Mouse (Mus musculus): Measurements from ENCODE around the gene 4930415O20Rik. TPM values are rescaled to one million over a fixed set of nuclear protein-coding genes. Genes with fewer than 3 reads are reported as not detected.
"Not testable (repeated sequence)": the region's sequence is repeated elsewhere in the genome, so short reads cannot be mapped to it uniquely, and the experiment has no call there.

4930415O20Rik gene
- polyA plus RNA-seq, 1 experiment from 2014 or later: not detected

GRCm38 (mm10) chr15:98579795-98580464 is 9.1 kb downstream of the 4930415O20Rik start:
- Histone ChIP-seq H3K9me3 (ENCODE audit: control insufficient read depth, low read length) (no peaks in the 10 kb centered on the region), H3K4me1 (replicated peaks; ENCODE audit: control insufficient read depth, insufficient read depth, low read length) (no peaks in the 10 kb centered on the region), H3K4me3 (ENCODE audit: low read length) (no peak overlapping the region), H3K36me3 (ENCODE audit: control insufficient read depth, insufficient read depth, low read length) (no peaks in the 10 kb centered on the region), H3K27ac (ENCODE audit: low read length) (no peak overlapping the region), H3K9ac (ENCODE audit: low read length) (no peak overlapping the region), H3K27me3 (ENCODE audit: control insufficient read depth, insufficient read depth, low read depth, low read length) (no peaks in the 10 kb centered on the region), H3K4me2 (ENCODE audit: low read depth, low read length) (no peak overlapping the region)
- 34% methylated on average over 5 of the region's 5 CpGs for WGBS
- peak; percentile 85 for ATAC-seq (ENCODE audit: low read depth)

- WGBS: 69% methylated on average over 8 of the region's 8 CpGs
- no peak for ATAC-seq (ENCODE audit: low read depth)
- Histone ChIP-seq H3K9me3 (ENCODE audit: control insufficient read depth, low read length) (no peaks in the 10 kb centered on the region), H3K4me2 (ENCODE audit: low read depth, low read length) (no peak overlapping the region), H3K4me3 (ENCODE audit: low read length) (no peak overlapping the region), H3K27ac (ENCODE audit: low read length) (no peak overlapping the region), H3K9ac (ENCODE audit: low read length) (no peak overlapping the region), H3K27me3 (ENCODE audit: control insufficient read depth, insufficient read depth, low read depth, low read length) (no peaks in the 10 kb centered on the region), H3K4me1 (replicated peaks; ENCODE audit: control insufficient read depth, insufficient read depth, low read length) (no peaks in the 10 kb centered on the region), H3K36me3 (ENCODE audit: control insufficient read depth, insufficient read depth, low read length) (no peaks in the 10 kb centered on the region)
Measured at GRCm38 (mm10) chr15:98582410-98582809, 11.6 kb downstream of the 4930415O20Rik start.

DNA sequence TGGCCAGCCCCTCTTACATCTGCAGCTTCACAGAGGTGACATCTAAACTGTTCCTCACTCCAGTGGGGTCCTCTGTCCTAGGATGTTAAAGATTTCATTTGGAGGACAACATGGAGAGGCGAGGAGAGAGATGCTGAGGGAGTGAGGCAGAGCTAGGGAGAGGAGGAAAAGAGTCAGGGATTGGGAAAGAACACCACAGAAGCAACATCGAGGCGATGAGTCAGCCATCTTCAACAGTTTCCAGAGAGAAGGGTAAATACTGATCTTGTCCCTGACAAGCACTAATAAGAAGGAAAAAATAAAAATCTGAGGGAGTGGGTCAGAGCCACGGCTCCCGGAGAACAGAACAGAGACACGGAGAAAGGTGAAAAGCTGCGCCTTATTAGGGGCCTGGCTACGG is 12.2 kb downstream of the 4930415O20Rik start:
- Histone ChIP-seq H3K4me2 (ENCODE audit: low read depth, low read length) (no peak overlapping the region), H3K4me1 (replicated peaks; ENCODE audit: control insufficient read depth, insufficient read depth, low read length) (no peaks in the 10 kb centered on the region), H3K27ac (ENCODE audit: low read length) (no peak overlapping the region), H3K9me3 (ENCODE audit: control insufficient read depth, low read length) (no peaks in the 10 kb centered on the region), H3K9ac (ENCODE audit: low read length) (no peak overlapping the region), H3K36me3 (ENCODE audit: control insufficient read depth, insufficient read depth, low read length) (no peaks in the 10 kb centered on the region), H3K4me3 (ENCODE audit: low read length) (no peak overlapping the region), H3K27me3 (ENCODE audit: control insufficient read depth, insufficient read depth, low read depth, low read length) (no peaks in the 10 kb centered on the region)
- 65% methylated on average over 8 of the region's 8 CpGs for WGBS
- ATAC-seq (ENCODE audit: low read depth): no peak

GRCm38 (mm10) chr15:98585421-98585820 is 14.6 kb downstream of the 4930415O20Rik start:
- H3K27ac ChIP-seq (ENCODE audit: low read length): no peak overlapping the region
- peaks cover 7% of the 10 kb centered on the region; the same call in 1 of the 2 replicates for H3K36me3 ChIP-seq (ENCODE audit: control insufficient read depth, insufficient read depth, low read length)
- H3K4me2 ChIP-seq (ENCODE audit: low read depth, low read length): no peak overlapping the region
- H3K9me3 ChIP-seq (ENCODE audit: control insufficient read depth, low read length): no peaks in the 10 kb centered on the region
- no peaks in the 10 kb centered on the region for H3K27me3 ChIP-seq (ENCODE audit: control insufficient read depth, insufficient read depth, low read depth, low read length)
- ATAC-seq (ENCODE audit: low read depth): no peak
- no peaks in the 10 kb centered on the region for H3K4me1 ChIP-seq (replicated peaks; ENCODE audit: control insufficient read depth, insufficient read depth, low read length)
- H3K9ac ChIP-seq (ENCODE audit: low read length): no peak overlapping the region
- 26% methylated on average over 7 of the region's 7 CpGs for WGBS
- no peak overlapping the region for H3K4me3 ChIP-seq (ENCODE audit: low read length)

DNA sequence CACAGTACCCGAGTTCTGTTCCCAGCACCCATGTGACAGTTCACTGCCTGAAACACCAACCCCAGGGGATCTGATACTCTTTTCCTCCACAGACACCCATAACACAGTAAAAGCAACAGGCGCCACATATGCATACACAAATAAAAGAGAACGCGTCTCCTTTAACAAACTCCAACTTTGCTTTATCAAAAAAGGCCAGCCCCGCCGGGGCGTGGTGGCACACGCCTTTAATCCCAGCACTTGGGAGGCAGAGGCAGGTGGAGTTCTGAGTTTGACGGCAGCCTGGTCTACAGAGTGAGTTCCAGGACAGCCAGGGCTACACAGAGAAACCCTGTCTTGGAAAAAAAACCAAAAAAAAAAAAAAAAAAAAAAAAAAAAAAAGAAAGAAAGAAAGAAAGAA is 15.3 kb downstream of the 4930415O20Rik start:
- 55% methylated on average over 9 of the region's 9 CpGs for WGBS
- not testable (repeated sequence) for H3K27me3 ChIP-seq (ENCODE audit: control insufficient read depth, insufficient read depth, low read depth, low read length); H3K27ac ChIP-seq (ENCODE audit: low read length); ATAC-seq (ENCODE audit: low read depth); H3K9me3 ChIP-seq (ENCODE audit: control insufficient read depth, low read length); H3K36me3 ChIP-seq (ENCODE audit: control insufficient read depth, insufficient read depth, low read length); H3K4me1 ChIP-seq (replicated peaks; ENCODE audit: control insufficient read depth, insufficient read depth, low read length); H3K9ac ChIP-seq (ENCODE audit: low read length); H3K4me2 ChIP-seq (ENCODE audit: low read depth, low read length); H3K4me3 ChIP-seq (ENCODE audit: low read length)

DNA sequence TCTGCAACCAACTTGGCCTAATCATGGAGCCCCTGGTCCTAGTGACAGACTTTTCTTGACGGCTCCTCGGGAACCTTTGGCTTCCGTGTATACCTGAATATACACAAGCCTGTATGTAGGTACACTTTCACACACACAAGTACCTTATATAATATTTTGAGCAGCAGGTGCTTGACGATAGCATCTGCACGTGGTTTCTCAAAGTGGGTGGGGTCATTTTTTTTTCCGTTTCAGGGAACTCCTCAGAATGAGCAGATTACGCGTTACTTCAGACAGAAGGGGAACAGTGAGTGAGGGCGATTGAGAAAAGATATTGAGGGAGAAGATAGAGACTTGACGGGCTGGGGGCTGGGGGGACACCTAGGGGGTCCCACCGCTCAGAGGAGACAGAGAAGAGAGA is 16.9 kb downstream of the 4930415O20Rik start:
- Histone ChIP-seq H3K36me3 (ENCODE audit: control insufficient read depth, insufficient read depth, low read length) (peaks cover 16% of the 10 kb centered on the region), H3K4me1 (replicated peaks; ENCODE audit: control insufficient read depth, insufficient read depth, low read length) (no peaks in the 10 kb centered on the region), H3K4me3 (ENCODE audit: low read length) (no peak overlapping the region), H3K27me3 (ENCODE audit: control insufficient read depth, insufficient read depth, low read depth, low read length) (no peaks in the 10 kb centered on the region), H3K9ac (ENCODE audit: low read length) (no peak overlapping the region), H3K27ac (ENCODE audit: low read length) (no peak overlapping the region), H3K9me3 (ENCODE audit: control insufficient read depth, low read length) (no peaks in the 10 kb centered on the region), H3K4me2 (ENCODE audit: low read depth, low read length) (no peak overlapping the region)
- WGBS: 80% methylated on average over 11 of the region's 11 CpGs
- no peak for ATAC-seq (ENCODE audit: low read depth)

GRCm38 (mm10) chr15:98589640-98590336 is 19.0 kb downstream of the 4930415O20Rik start:
- H3K4me3 ChIP-seq (ENCODE audit: low read length): no peak overlapping the region
- WGBS: 66% methylated on average over 7 of the region's 7 CpGs
- H3K4me1 ChIP-seq (replicated peaks; ENCODE audit: control insufficient read depth, insufficient read depth, low read length): no peaks in the 10 kb centered on the region
- no peaks in the 10 kb centered on the region for H3K9me3 ChIP-seq (ENCODE audit: control insufficient read depth, low read length)
- H3K27me3 ChIP-seq (ENCODE audit: control insufficient read depth, insufficient read depth, low read depth, low read length): no peaks in the 10 kb centered on the region
- ATAC-seq (ENCODE audit: low read depth): no peak
- H3K27ac ChIP-seq (ENCODE audit: low read length): no peak overlapping the region
- peaks cover 32% of the 10 kb centered on the region for H3K36me3 ChIP-seq (ENCODE audit: control insufficient read depth, insufficient read depth, low read length)
- H3K4me2 ChIP-seq (ENCODE audit: low read depth, low read length): no peak overlapping the region
- H3K9ac ChIP-seq (ENCODE audit: low read length): no peak overlapping the region

DNA sequence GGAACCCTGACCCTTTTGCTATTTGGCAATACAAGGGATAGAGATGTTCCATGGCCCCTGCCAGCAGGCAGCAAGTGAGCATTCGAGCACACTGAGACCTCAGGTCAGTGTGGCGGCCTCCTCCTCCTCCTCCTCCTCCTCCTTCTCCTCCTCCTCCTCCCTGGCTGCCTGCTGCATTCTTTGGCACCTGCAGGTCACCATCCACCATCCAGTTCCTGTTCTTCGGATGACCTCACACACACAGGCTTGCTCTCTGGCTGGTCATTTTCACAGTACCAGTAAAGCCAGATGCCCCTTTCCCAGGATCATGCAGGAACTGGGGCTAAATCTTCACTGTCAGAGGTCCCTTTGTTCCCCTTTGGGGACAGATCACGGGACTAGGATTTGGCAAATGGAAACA is 20.6 kb downstream of the 4930415O20Rik start:
- Histone ChIP-seq H3K27me3 (ENCODE audit: control insufficient read depth, insufficient read depth, low read depth, low read length) (no peaks in the 10 kb centered on the region), H3K4me2 (ENCODE audit: low read depth, low read length) (no peak overlapping the region), H3K9ac (ENCODE audit: low read length) (no peak overlapping the region), H3K27ac (ENCODE audit: low read length) (no peak overlapping the region), H3K9me3 (ENCODE audit: control insufficient read depth, low read length) (no peaks in the 10 kb centered on the region), H3K36me3 (ENCODE audit: control insufficient read depth, insufficient read depth, low read length) (peaks cover 44% of the 10 kb centered on the region), H3K4me3 (ENCODE audit: low read length) (no peak overlapping the region), H3K4me1 (replicated peaks; ENCODE audit: control insufficient read depth, insufficient read depth, low read length) (no peaks in the 10 kb centered on the region)
- 71% methylated on average over 4 of the region's 4 CpGs for WGBS
- ATAC-seq (ENCODE audit: low read depth): no peak

DNA sequence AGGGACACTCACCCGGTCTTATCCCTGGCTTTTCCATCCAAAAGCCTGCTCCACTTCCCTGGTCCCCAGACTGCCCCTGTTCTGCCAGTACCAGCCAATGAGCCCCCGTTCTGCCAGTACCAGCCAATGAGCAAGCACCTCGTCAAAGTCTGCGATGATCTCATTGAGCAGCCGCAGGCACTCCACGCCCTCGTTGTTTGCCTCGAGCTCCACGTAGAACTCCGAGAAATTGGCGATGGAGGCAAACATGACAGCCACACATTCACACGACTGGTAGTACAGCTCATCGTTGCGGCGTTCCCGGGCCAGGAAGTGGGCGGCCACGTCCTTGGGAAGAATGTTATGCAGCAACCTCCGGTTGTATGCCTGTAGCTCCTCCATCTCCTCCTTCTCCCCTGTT is 23.4 kb downstream of the 4930415O20Rik start:
- WGBS: 74% methylated on average over 19 of the region's 19 CpGs
- no peak overlapping the region for H3K27ac ChIP-seq (ENCODE audit: low read length)
- H3K27me3 ChIP-seq (ENCODE audit: control insufficient read depth, insufficient read depth, low read depth, low read length): no peaks in the 10 kb centered on the region
- H3K4me3 ChIP-seq (ENCODE audit: low read length): no peak overlapping the region
- H3K9ac ChIP-seq (ENCODE audit: low read length): no peak overlapping the region
- H3K4me1 ChIP-seq (replicated peaks; ENCODE audit: control insufficient read depth, insufficient read depth, low read length): no peaks in the 10 kb centered on the region
- H3K9me3 ChIP-seq (ENCODE audit: control insufficient read depth, low read length): no peaks in the 10 kb centered on the region
- ATAC-seq (ENCODE audit: low read depth): no peak
- H3K36me3 ChIP-seq (ENCODE audit: control insufficient read depth, insufficient read depth, low read length): peaks cover 61% of the 10 kb centered on the region
- no peak overlapping the region for H3K4me2 ChIP-seq (ENCODE audit: low read depth, low read length)

All from lung, embryonic 16.5 days (tissue).